Mouse (Mus musculus): ENCODE results near the gene Wdr83. TPM values are rescaled to one million over a fixed set of nuclear protein-coding genes. Genes with fewer than 3 reads are reported as not detected.

Gene Wdr83
- polyA plus RNA-seq, 1 experiment from 2014 or later = 48.8 TPM

DNA sequence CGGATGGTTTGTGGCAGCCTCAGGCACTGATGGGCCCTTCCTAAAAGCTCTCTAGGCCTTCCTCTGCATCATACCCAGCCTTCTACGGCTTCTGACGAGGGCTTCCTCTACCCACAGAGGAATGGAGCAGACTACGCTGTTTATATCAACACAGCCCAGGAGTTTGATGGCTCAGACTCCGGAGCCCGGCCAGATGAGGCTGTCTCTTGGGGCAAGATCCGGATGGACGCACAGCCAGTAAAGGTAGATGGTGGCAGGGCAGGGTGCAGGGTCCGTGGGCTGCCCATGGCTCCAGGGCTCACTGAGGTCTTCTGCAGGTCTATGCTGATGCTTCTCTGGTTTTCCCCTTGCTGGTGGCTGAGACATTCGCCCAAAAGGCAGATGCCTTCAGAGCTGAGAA, 6.5 kb downstream of the Wdr83 start:
- Histone ChIP-seq H3K36me3 (replicated peaks) (peaks cover 50% of the 10 kb centered on the region), H3K27me3 (no peaks in the 10 kb centered on the region), H3K4me2 (no peak overlapping the region), H3K4me3 (replicated peaks) (no peak overlapping the region), H3K27ac (no peak overlapping the region), H3K9ac (no peak overlapping the region), H3K4me1 (peaks cover 23% of the 10 kb centered on the region), H3K9me3 (no peaks in the 10 kb centered on the region)
- WGBS = 98% methylated on average over 10 of the region's 10 CpGs
- no peak for ATAC-seq (ENCODE audit: low FRiP score)

DNA sequence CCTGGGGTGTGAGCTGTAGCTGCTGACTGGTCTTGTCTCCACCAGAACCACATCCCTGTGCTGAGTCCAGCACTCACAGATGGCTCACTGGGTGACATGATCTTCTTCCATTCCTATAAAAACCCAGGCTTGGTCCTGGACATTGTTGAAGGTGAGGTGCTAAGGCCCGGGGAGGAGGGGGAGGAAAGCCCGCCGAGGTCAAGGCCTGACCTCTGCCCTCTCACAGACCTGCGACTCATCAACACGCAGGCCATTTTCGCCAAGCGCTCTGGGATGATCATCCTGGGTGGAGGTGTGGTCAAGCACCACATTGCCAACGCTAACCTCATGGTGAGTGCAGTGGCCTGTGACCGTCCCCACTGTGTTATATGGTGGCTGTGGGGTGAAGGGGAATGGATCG, 6.9 kb downstream of the Wdr83 start:
- no peak for ATAC-seq (ENCODE audit: low FRiP score)

DNA sequence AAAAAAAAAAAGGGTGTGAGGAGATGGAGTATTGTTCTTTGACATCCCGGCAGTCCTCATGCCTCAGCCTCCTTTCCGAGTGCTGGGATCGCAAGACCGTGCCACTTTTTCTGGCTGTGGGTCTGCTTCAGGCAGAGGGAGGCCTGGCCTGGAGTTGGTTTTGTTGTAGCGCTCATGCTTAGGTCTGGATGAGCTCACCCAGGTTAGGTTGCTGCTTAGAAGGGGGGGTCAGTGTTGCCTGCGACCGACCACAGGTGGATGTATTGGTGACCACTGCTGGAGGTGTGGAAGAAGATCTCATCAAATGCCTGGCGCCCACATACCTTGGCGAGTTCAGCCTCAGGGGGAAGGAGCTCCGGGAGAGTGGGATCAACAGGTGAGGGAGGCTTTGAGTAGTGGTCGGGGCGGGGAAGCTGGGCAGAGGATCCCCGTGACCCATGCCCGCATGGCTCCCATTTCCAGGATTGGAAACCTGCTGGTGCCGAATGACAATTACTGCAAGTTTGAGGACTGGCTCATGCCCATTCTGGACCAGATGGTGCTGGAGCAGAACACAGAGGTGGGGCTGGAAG, 8.0 kb downstream of the Wdr83 start:
- H3K36me3 ChIP-seq (replicated peaks) = peaks cover 49% of the 10 kb centered on the region
- 93% methylated on average over 15 of the region's 15 CpGs for WGBS
- H3K9ac ChIP-seq = no peak overlapping the region
- ATAC-seq (ENCODE audit: low FRiP score) = no peak
- H3K9me3 ChIP-seq = no peaks in the 10 kb centered on the region
- peak overlapping the region; percentile 62; the same call in 1 of the 2 replicates for H3K4me2 ChIP-seq
- no peak overlapping the region for H3K4me3 ChIP-seq (replicated peaks)
- H3K27ac ChIP-seq = no peak overlapping the region
- peaks cover 19% of the 10 kb centered on the region for H3K4me1 ChIP-seq
- H3K27me3 ChIP-seq = no peaks in the 10 kb centered on the region

More for the DNA sequence above, 6.9 kb downstream of the Wdr83 start:
- 90% methylated on average over 10 of the region's 10 CpGs for WGBS
- Histone ChIP-seq H3K27me3 (no peaks in the 10 kb centered on the region), H3K4me1 (peaks cover 19% of the 10 kb centered on the region), H3K4me3 (replicated peaks) (no peak overlapping the region), H3K4me2 (no peak overlapping the region), H3K9ac (no peak overlapping the region), H3K36me3 (replicated peaks) (peaks cover 50% of the 10 kb centered on the region), H3K9me3 (no peaks in the 10 kb centered on the region), H3K27ac (no peak overlapping the region)

DNA sequence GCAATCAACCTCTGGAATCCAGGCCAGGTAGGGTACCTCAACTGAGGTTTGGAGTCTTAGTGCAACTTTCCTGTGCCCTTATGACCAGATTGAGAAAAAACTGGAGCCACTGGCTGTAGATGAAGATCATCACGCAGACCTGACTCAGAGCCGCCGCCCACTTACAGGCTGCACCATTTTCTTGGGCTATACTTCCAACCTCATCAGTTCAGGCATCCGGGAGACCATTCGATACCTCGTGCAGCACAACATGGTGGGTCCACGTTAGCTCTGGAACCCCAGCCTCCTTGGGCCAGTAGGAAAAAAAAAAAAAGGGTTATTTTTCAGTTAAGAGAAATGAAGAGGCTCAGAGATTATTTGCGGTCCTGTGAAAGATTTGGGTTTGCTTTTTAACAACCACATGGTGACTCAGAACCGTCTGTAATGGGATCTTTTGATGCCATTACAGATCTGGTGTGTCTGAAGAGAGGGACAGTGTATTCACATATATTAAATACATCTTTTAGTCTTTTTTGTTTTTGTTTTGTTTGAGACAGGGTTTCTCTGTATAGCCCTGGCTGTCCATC, 8.7 kb downstream of the Wdr83 start:
- Histone ChIP-seq H3K4me3 (replicated peaks) (peak overlapping the region; percentile 92), H3K27me3 (no peaks in the 10 kb centered on the region), H3K4me2 (peak overlapping the region; percentile 62), H3K27ac (peak overlapping the region; percentile 96; the same call in 1 of the 2 replicates), H3K4me1 (peaks cover 19% of the 10 kb centered on the region), H3K36me3 (replicated peaks) (peaks cover 52% of the 10 kb centered on the region), H3K9me3 (no peaks in the 10 kb centered on the region), H3K9ac (peak overlapping the region; percentile 82)
- ATAC-seq (ENCODE audit: low FRiP score) = no peak
- 40% methylated on average over 9 of the region's 9 CpGs for WGBS

DNA sequence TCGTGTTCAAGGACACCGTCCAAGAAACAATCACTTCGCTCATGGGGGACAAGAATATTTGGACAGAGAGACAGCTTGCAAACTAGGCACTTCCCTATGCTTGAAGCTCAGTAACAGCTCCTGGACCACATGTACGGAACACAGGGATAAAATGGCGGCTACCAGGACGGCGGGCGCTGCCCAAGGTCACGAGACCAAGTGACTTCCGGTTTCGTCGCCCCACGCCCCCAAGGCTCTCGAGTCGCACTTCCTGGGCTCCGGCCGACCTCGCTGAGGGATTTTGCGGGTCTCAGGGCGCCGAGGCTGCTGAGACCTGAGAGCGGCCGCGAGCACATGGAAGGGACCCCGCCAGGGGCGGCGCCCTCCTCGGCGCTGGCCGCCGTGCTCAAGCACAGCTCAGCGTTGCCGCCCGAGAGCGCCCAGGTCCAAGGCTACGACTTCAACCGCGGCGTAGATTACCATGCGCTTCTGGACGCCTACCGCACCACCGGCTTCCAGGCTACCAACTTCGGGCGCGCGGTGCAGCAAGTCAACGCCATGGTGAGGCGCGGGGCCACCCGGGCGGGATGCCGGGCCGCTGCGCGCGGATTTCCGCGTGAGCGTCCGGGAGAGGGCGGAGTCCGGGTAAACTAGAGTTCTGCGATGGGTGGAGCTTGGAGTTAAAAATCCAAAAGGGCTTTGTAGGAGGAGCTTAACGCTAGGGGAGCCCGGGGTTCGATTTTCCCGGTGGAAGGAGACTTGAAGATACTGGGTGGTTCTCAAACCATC, 9.4 kb downstream of the Wdr83 start, which contains the start of gene Dhps:
Dhps (plus strand) TSS at position 244 of the 768 bp plus-strand sequence.
- peak; percentile 91 for ATAC-seq (ENCODE audit: low FRiP score)
- Histone ChIP-seq H3K27me3 (no peaks in the 10 kb centered on the region), H3K4me2 (peak within 1 kb of the TSS; percentile 62), H3K27ac (peak within 1 kb of the TSS; percentile 96), H3K36me3 (replicated peaks) (peaks cover 54% of the 10 kb centered on the region), H3K4me1 (peaks cover 19% of the 10 kb centered on the region), H3K9ac (peak within 1 kb of the TSS; percentile 82), H3K4me3 (replicated peaks) (peak within 1 kb of the TSS; percentile 92), H3K9me3 (no peaks in the 10 kb centered on the region)
- WGBS = under 1% methylated on average over 67 of the region's 68 CpGs

DNA sequence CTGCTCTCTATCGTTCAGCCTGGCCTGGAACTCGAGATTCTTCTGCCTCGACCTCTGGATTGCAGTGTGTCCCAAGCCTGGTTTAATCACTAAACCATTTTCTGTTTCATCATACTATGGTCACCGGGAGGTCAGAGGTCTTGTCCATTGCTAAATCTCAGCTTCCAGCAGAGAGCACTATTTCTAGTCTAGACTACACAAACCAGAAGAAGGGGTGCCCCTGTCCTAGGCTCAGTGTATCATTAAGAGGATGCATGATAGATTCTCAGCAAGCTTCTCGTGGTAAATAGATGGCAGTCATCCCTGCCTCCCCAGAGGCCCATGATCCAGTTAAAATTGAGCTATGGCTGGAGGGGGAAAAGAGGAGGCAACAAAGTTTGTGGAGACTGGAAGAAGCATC, 10.1 kb downstream of the Wdr83 start:
- 0 out of 2 replicates have a peak overlapping the region, but pooled peaks have one; percentile 96 for H3K27ac ChIP-seq
- H3K9me3 ChIP-seq = no peaks in the 10 kb centered on the region
- peak overlapping the region; percentile 92 for H3K4me3 ChIP-seq (replicated peaks)
- 88% methylated on average over 5 of the region's 5 CpGs for WGBS
- no peaks in the 10 kb centered on the region for H3K27me3 ChIP-seq
- H3K36me3 ChIP-seq (replicated peaks) = peaks cover 54% of the 10 kb centered on the region
- H3K9ac ChIP-seq = peak overlapping the region; percentile 82; the same call in 1 of the 2 replicates
- H3K4me2 ChIP-seq = peak overlapping the region; percentile 62
- H3K4me1 ChIP-seq = peaks cover 19% of the 10 kb centered on the region
- no peak for ATAC-seq (ENCODE audit: low FRiP score)

DNA sequence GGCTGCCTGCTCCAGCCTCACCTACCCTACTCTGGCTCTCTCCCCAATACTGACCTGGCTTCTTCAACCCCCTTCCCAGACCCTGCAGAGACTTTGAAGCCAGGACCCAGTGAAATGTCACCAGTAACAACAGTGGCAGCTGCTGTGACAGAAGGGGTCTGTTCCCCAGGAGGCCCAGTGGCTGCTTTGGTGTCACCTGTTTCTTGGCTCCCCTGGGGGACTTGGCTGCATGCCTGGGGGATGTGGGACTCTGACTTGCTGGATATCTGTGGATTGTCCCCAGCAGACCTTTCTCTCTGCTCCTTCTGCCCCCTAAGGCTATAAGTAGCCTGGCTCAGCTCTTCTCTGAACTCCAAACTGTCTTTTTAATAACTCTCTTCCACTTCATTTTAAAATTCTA, 13.1 kb downstream of the Wdr83 start, which contains the start of gene Gm5741:
Gm5741 (minus strand) TSS at position 1 of the 400 bp plus-strand sequence.
- no peak within 1 kb of the TSS for H3K27ac ChIP-seq
- no peak within 1 kb of the TSS for H3K4me2 ChIP-seq
- H3K27me3 ChIP-seq = no peaks in the 10 kb centered on the region
- peaks cover 29% of the 10 kb centered on the region for H3K36me3 ChIP-seq (replicated peaks)
- H3K9me3 ChIP-seq = no peaks in the 10 kb centered on the region
- ATAC-seq (ENCODE audit: low FRiP score) = no peak
- no peak within 1 kb of the TSS for H3K9ac ChIP-seq
- no peak within 1 kb of the TSS for H3K4me3 ChIP-seq (replicated peaks)
- H3K4me1 ChIP-seq = peaks cover 17% of the 10 kb centered on the region

DNA sequence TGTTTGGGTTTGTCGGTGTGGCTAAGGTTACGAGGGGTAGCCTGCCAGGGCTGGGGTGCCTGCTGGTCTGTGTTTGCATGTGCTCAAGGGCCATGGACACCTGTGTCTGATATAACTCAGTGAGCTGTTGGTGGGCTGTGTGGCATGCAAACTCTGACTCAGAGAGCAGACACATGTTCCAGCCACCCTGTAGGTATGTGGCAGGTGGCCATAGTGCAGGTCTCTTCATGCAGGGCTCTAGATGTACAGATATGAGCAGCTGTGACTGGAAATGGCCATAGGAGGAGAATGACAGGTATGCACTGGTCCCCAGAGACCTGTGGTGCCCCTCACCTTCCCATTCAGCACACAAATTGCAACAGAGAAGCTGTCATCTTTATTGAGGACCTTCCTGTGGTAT, 14.0 kb downstream of the Wdr83 start:
- 96% methylated on average over 2 of the region's 2 CpGs for WGBS
- no peak overlapping the region for H3K9ac ChIP-seq
- no peak for ATAC-seq (ENCODE audit: low FRiP score)
- no peaks in the 10 kb centered on the region for H3K27me3 ChIP-seq
- H3K4me1 ChIP-seq = peaks cover 9% of the 10 kb centered on the region
- no peak overlapping the region for H3K4me2 ChIP-seq
- no peak overlapping the region for H3K27ac ChIP-seq
- H3K4me3 ChIP-seq (replicated peaks) = no peak overlapping the region
- H3K9me3 ChIP-seq = no peaks in the 10 kb centered on the region
- peaks cover 28% of the 10 kb centered on the region for H3K36me3 ChIP-seq (replicated peaks)

DNA sequence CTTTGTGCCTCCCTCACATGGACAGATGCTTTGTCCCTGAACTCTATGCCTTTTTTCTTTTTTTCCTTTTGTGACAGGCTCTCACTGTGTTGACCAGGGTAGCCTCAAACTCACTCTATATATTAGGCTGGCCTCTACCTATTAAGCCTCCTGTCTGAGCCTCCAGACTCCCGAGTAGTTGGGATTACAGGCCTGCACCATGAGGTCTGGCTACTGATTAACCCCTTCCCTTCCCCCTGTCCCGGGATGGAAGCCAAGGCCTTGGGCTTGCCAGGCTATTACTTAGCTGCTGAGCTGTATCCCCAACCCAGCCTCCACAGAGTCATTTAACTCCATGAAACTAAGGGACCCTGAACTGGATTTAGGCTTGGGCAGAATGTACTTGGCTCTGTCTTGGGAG, 15.9 kb downstream of the Wdr83 start:
- Histone ChIP-seq H3K4me3 (replicated peaks) (no peak overlapping the region), H3K4me2 (no peak overlapping the region), H3K9me3 (no peaks in the 10 kb centered on the region), H3K27ac (no peak overlapping the region), H3K36me3 (replicated peaks) (peaks cover 28% of the 10 kb centered on the region), H3K9ac (no peak overlapping the region), H3K4me1 (peaks cover 19% of the 10 kb centered on the region), H3K27me3 (no peaks in the 10 kb centered on the region)
- ATAC-seq (ENCODE audit: low FRiP score) = no peak
- WGBS = 45% methylated on average over 2 of the region's 2 CpGs

DNA sequence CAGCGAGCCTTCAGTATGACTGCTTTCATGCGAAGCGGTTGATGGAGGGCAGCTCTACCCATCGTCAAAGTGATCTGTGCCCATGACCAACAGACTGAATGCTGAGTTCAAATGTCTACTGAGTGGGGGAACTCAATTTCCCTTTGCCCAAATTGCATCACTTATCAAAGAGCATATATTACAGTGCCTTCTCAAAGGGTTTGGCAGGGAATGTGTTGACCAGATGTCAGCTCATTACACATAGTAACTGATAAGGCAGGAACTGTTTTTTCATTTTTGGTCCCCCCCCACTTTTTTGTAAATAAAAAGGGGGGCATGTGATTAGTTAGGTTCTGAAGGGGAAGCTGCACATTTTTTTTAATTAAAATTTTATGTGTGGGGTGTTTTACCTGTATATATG, 18.5 kb downstream of the Wdr83 start:
- Histone ChIP-seq H3K36me3 (replicated peaks) (peaks cover 17% of the 10 kb centered on the region), H3K27ac (no peak overlapping the region), H3K4me3 (replicated peaks) (no peak overlapping the region), H3K9me3 (no peaks in the 10 kb centered on the region), H3K27me3 (no peaks in the 10 kb centered on the region), H3K4me1 (peaks cover 19% of the 10 kb centered on the region), H3K9ac (no peak overlapping the region), H3K4me2 (no peak overlapping the region)
- ATAC-seq (ENCODE audit: low FRiP score) = no peak
- WGBS = 95% methylated on average over 4 of the region's 4 CpGs

DNA sequence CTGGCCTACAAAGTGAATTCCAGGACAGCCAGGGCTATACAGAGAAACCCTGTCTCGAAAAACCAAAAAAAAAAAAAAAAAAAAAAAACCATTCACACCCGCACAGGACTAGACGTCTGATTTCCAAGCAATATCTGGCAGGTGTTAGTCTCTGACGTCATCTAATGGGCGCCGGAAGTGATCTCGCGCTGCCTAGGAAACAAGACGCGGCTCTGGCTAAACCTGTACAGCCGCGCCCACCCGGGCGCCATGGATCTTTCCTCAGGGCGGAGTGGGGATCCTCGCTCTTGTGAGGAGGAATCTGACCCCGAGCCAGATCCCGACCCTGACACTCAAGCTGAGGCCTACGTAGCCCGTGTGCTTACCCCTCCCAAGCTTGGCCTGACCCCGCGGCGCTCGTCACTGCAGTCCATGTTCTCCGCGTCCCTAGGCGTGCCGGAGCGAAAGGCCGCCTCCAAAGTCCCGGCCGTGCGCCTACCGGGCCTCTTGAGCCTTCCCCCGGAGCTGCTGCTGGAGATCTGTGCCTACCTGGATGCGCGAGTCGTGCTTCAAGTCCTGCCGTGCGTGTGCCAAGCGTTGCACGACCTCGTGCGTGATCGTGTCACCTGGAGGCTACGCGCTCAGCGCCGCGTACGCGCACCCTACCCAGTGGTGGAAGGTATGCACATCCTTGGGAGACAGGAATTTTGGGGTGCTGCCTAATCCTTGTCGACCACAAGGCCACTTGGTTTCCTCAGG, 21.1 kb downstream of the Wdr83 start, which contains the start of gene Fbxw9:
Fbxw9 (plus strand) TSS at position 177 of the 738 bp plus-strand sequence.
- Histone ChIP-seq H3K36me3 (replicated peaks) (peaks cover 25% of the 10 kb centered on the region), H3K4me3 (replicated peaks) (peak within 1 kb of the TSS; percentile 65), H3K4me1 (peaks cover 19% of the 10 kb centered on the region), H3K27ac (no peak within 1 kb of the TSS), H3K9ac (peak within 1 kb of the TSS; percentile 64), H3K4me2 (peak within 1 kb of the TSS; percentile 96), H3K9me3 (no peaks in the 10 kb centered on the region), H3K27me3 (no peaks in the 10 kb centered on the region)
- WGBS = under 1% methylated on average over 52 of the region's 53 CpGs
- ATAC-seq (ENCODE audit: low FRiP score) = peak; percentile 91

DNA sequence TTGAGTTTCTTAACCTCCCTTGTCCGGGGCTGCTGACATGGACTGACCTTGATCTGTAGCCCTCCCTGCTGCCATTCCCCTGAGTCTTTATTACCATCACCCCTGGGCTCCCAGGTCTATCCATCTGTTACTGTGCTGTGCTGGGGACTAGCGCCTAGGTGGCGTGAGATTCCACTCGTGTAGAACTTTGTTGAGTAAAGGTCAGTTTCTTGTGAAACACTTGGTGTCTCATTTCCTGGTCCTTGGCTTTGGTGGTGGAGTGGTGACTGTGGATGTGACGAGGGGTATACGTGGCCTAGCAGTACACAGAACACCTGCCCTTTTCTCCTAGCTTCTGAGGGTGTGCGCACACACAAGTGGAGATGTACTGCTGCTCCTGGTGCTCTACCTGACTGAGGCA, 23.7 kb downstream of the Wdr83 start:
- no peak for ATAC-seq (ENCODE audit: low FRiP score)
- no peak overlapping the region for H3K4me3 ChIP-seq (replicated peaks)
- H3K36me3 ChIP-seq (replicated peaks) = peaks cover 51% of the 10 kb centered on the region
- H3K27me3 ChIP-seq = no peaks in the 10 kb centered on the region
- 89% methylated on average over 7 of the region's 7 CpGs for WGBS
- no peak overlapping the region for H3K4me2 ChIP-seq
- H3K9ac ChIP-seq = no peak overlapping the region
- peaks cover 19% of the 10 kb centered on the region for H3K4me1 ChIP-seq
- no peaks in the 10 kb centered on the region for H3K9me3 ChIP-seq
- H3K27ac ChIP-seq = no peak overlapping the region

All from forebrain, embryonic 12.5 days (tissue).